Mouse (Mus musculus): ENCODE measurements at regions not wholly inside any gene's neighbourhood (a gene's known extent, or its start where the extent isn't known, plus 50 kb on each side); places are given as distances from the start of the nearest gene placed in this dataset.

GRCm38 (mm10) chr4:10141238-10141934 is 732.9 kb upstream of the 2610301B20Rik start:
- no peak for DNase-seq (ENCODE audit: low read depth)

GRCm38 (mm10) chr4:10149911-10150310 is 724.4 kb upstream of the 2610301B20Rik start:
- no peak for DNase-seq (ENCODE audit: low read depth)

GRCm38 (mm10) chr4:10150501-10150900 is 723.8 kb upstream of the 2610301B20Rik start:
- peak; percentile 24 for DNase-seq (ENCODE audit: low read depth)

GRCm38 (mm10) chr4:10155705-10156390 is 718.5 kb upstream of the 2610301B20Rik start:
- no peak for DNase-seq (ENCODE audit: low read depth)

- no peak for DNase-seq (ENCODE audit: low read depth)
Observed at GRCm38 (mm10) chr4:10189896-10190295, 684.4 kb upstream of the 2610301B20Rik start.

- no peak for DNase-seq (ENCODE audit: low read depth)
Observed at GRCm38 (mm10) chr4:10197245-10197943, 676.9 kb upstream of the 2610301B20Rik start.

GRCm38 (mm10) chr4:10201835-10202234 is 672.5 kb upstream of the 2610301B20Rik start:
- DNase-seq (ENCODE audit: low read depth): no peak

GRCm38 (mm10) chr4:10204224-10204623 is 670.1 kb upstream of the 2610301B20Rik start:
- no peak for DNase-seq (ENCODE audit: low read depth)

GRCm38 (mm10) chr4:10209324-10209923 is 664.9 kb upstream of the 2610301B20Rik start:
- DNase-seq (ENCODE audit: low read depth): no peak

GRCm38 (mm10) chr4:10211303-10211702 is 663.0 kb upstream of the 2610301B20Rik start:
- DNase-seq (ENCODE audit: low read depth): no peak

- no peak for DNase-seq (ENCODE audit: low read depth)
Observed at GRCm38 (mm10) chr4:10235324-10235723, 639.0 kb upstream of the 2610301B20Rik start.

GRCm38 (mm10) chr4:10242117-10242516 is 632.2 kb upstream of the 2610301B20Rik start:
- no peak for DNase-seq (ENCODE audit: low read depth)

- no peak for DNase-seq (ENCODE audit: low read depth)
Observed at GRCm38 (mm10) chr4:10242909-10243308, 631.4 kb upstream of the 2610301B20Rik start.

- no peak for DNase-seq (ENCODE audit: low read depth)
Observed at GRCm38 (mm10) chr4:10254029-10254690, 620.1 kb upstream of the 2610301B20Rik start.

GRCm38 (mm10) chr4:10257537-10257936 is 616.8 kb upstream of the 2610301B20Rik start:
- no peak for DNase-seq (ENCODE audit: low read depth)

- no peak for DNase-seq (ENCODE audit: low read depth)
Observed at GRCm38 (mm10) chr4:10260351-10260750, 613.9 kb upstream of the 2610301B20Rik start.

GRCm38 (mm10) chr4:10265942-10266341 is 608.4 kb upstream of the 2610301B20Rik start:
- no peak for DNase-seq (ENCODE audit: low read depth)

GRCm38 (mm10) chr4:10285562-10285961 is 588.7 kb upstream of the 2610301B20Rik start:
- no peak for DNase-seq (ENCODE audit: low read depth)

- peak; percentile 2 for DNase-seq (ENCODE audit: low read depth)
Observed at GRCm38 (mm10) chr4:10290326-10290725, 584.0 kb upstream of the 2610301B20Rik start.

- no peak for DNase-seq (ENCODE audit: low read depth)
Observed at GRCm38 (mm10) chr4:10295012-10295530, 579.2 kb upstream of the 2610301B20Rik start.

- DNase-seq (ENCODE audit: low read depth): no peak
Observed at GRCm38 (mm10) chr4:10296220-10296619, 578.1 kb upstream of the 2610301B20Rik start.

- DNase-seq (ENCODE audit: low read depth): no peak
Observed at GRCm38 (mm10) chr4:10311886-10312285, 562.4 kb upstream of the 2610301B20Rik start.

Data from NIH3T3 (cell line).